Mouse (Mus musculus): ENCODE results near the gene Trim30d. TPM values are rescaled to one million over a fixed set of nuclear protein-coding genes. Genes with fewer than 3 reads are reported as not detected.

The Trim30d gene
- polyA plus RNA-seq, 1 experiment, result 2.8 TPM

GRCm38 (mm10) chr7:104445961-104446645 is 61.5 kb downstream of the Trim30d start:
- TF ChIP-seq CTCF (IDR thresholded peaks at IDR 0.05; ENCODE audit: extremely low read depth, insufficient read depth, insufficient read length, insufficient replicate concordance), result no peak
- peak; percentile 32; the same call in 1 of the 2 replicates for TF ChIP-seq POLR2A (IDR thresholded peaks at IDR 0.05; ENCODE audit: low read depth, low read length)
- Histone ChIP-seq H3K27me3 (ENCODE audit: control insufficient read depth, insufficient read depth, low read length) (no peaks in the 10 kb centered on the region), H3K4me1 (ENCODE audit: control insufficient read depth, insufficient read depth, insufficient read length) (peaks cover 14% of the 10 kb centered on the region; the same call in 1 of the 2 replicates), H3K27ac (ENCODE audit: insufficient read depth, low read length) (peak overlapping the region; percentile 96), H3K4me3 (ENCODE audit: extremely low read depth, insufficient read depth, insufficient read length) (peak overlapping the region; percentile 57), H3K36me3 (ENCODE audit: control insufficient read depth, insufficient read depth, low read length) (no peaks in the 10 kb centered on the region; the same call in none of the 2 replicates)
- WGBS, result 3% methylated on average over 2 of the region's 2 CpGs
- peak; percentile 48 to 78 for DNase-seq (ENCODE audit: low read depth in 1 of 2, low spot score in 2 of 2)

Other genes starting within 250 kb of the Trim30d start
- gene Trim5, start 219.8 kb downstream of the Trim30d start, polyA plus RNA-seq (2012; rRNA removed), result 1.7 and 1.8 TPM in 2 replicates
- gene Trim12a, start 192.4 kb downstream of the Trim30d start, polyA plus RNA-seq (2012; rRNA removed), result 6.2 and 7.5 TPM in 2 replicates
- gene Trim34b, start 178.4 kb downstream of the Trim30d start, polyA plus RNA-seq (2012; rRNA removed), result 5.7 and 6.7 TPM in 2 replicates
- gene Trim12c, start 154.5 kb downstream of the Trim30d start, polyA plus RNA-seq (2012; rRNA removed), result 4.9 and 5.0 TPM in 2 replicates
- gene Trim30b, start 138.0 kb downstream of the Trim30d start, polyA plus RNA-seq (2012; rRNA removed), result 2.8 and 3.5 TPM in 2 replicates
- 0.49 and 0.51 TPM in 2 replicates for gene Trim30c, start 107.0 kb downstream of the Trim30d start, polyA plus RNA-seq (2012; rRNA removed)
- gene Trim30a, start 42.7 kb downstream of the Trim30d start, polyA plus RNA-seq (2012; rRNA removed), result 8.1 and 8.8 TPM in 2 replicates
- gene Olfr651, start 42.3 kb upstream of the Trim30d start, polyA plus RNA-seq (2012; rRNA removed), result not detected in 2 replicates
- not detected in 2 replicates for gene Olfr652, start 53.1 kb upstream of the Trim30d start, polyA plus RNA-seq (2012; rRNA removed)
- not detected in 2 replicates for gene Olfr653, start 69.5 kb upstream of the Trim30d start, polyA plus RNA-seq (2012; rRNA removed)
- gene Olfr654, start 79.2 kb upstream of the Trim30d start, polyA plus RNA-seq (2012; rRNA removed), result not detected in 2 replicates
- not detected in 2 replicates for gene Olfr655, start 93.9 kb upstream of the Trim30d start, polyA plus RNA-seq (2012; rRNA removed)
- not detected in 2 replicates for gene Olfr656, start 106.1 kb upstream of the Trim30d start, polyA plus RNA-seq (2012; rRNA removed)
- gene Olfr657, start 116.9 kb upstream of the Trim30d start, polyA plus RNA-seq (2012; rRNA removed), result not detected in 2 replicates
- 0.05 and 0.06 TPM in 2 replicates for gene Olfr658, start 139.5 kb upstream of the Trim30d start, polyA plus RNA-seq (2012; rRNA removed)
- gene Olfr659, start 158.9 kb upstream of the Trim30d start, polyA plus RNA-seq (2012; rRNA removed), result not detected in 2 replicates
- not detected in 2 replicates for gene Olfr661, start 178.7 kb upstream of the Trim30d start, polyA plus RNA-seq (2012; rRNA removed)